Mouse (Mus musculus) retina, embryonic 14.5 days (tissue): ENCODE results near the gene Chac1.

ENCODE experiments used
- DNase-seq: peaks from one replicate; pipeline ENCODE4 v3.0.0-alpha.2; 2015; ENCODE audit warnings: low spot score

The Chac1 gene

GRCm38 (mm10) chr2:119377286-119377685 is 26.3 kb downstream of the Chac1 start:
- DNase-seq = no peak

GRCm38 (mm10) chr2:119377826-119378225 is 26.8 kb downstream of the Chac1 start:
- DNase-seq = no peak

- no peak for DNase-seq
Observed at GRCm38 (mm10) chr2:119379455-119379854, 28.4 kb downstream of the Chac1 start.

GRCm38 (mm10) chr2:119388266-119388665 is 37.2 kb downstream of the Chac1 start:
- no peak for DNase-seq

GRCm38 (mm10) chr2:119389992-119390391 is 39.0 kb downstream of the Chac1 start:
- no peak for DNase-seq

GRCm38 (mm10) chr2:119398252-119398651 is 47.2 kb downstream of the Chac1 start:
- DNase-seq = no peak

GRCm38 (mm10) chr2:119398665-119399064 is 47.6 kb downstream of the Chac1 start:
- DNase-seq = no peak

- DNase-seq = no peak
Observed at GRCm38 (mm10) chr2:119399313-119399712, 48.3 kb downstream of the Chac1 start.
